Mouse (Mus musculus): ENCODE measurements around the gene Nck1. TPM values are rescaled to one million over a fixed set of nuclear protein-coding genes. Genes with fewer than 3 reads are reported as not detected.
A peak's percentile ranks its signal among the peaks of the same experiment; 100 is the strongest.

The Nck1 gene
- total RNA-seq, 2 experiments from 2014 or later = 20.5 to 43.7 TPM

GRCm38 (mm10) chr9:100473361-100473760, 72.6 kb downstream of the Nck1 start:
- ATAC-seq (replicated peaks; ENCODE audit: low FRiP score, poor library complexity, severe bottlenecking) = no peak

GRCm38 (mm10) chr9:100472931-100473330, 73.0 kb downstream of the Nck1 start:
- no peak for ATAC-seq (replicated peaks; ENCODE audit: low FRiP score, poor library complexity, severe bottlenecking)

- no peak; the same call in 1 of the 2 replicates for ATAC-seq (replicated peaks; ENCODE audit: low FRiP score, poor library complexity, severe bottlenecking)
These were observed 74.4 kb downstream of the Nck1 start for GRCm38 (mm10) chr9:100471605-100471953.

GRCm38 (mm10) chr9:100470936-100471604, 74.9 kb downstream of the Nck1 start:
- ATAC-seq (replicated peaks; ENCODE audit: low FRiP score, poor library complexity, severe bottlenecking) = no peak

- ATAC-seq (replicated peaks; ENCODE audit: low FRiP score, poor library complexity, severe bottlenecking) = no peak
These were observed 75.7 kb downstream of the Nck1 start for GRCm38 (mm10) chr9:100470228-100470627.

- ATAC-seq (replicated peaks; ENCODE audit: low FRiP score, poor library complexity, severe bottlenecking) = no peak
These were observed 76.3 kb downstream of the Nck1 start for GRCm38 (mm10) chr9:100469681-100470080.

- no peak for ATAC-seq (replicated peaks; ENCODE audit: low FRiP score, poor library complexity, severe bottlenecking)
These were observed 77.8 kb downstream of the Nck1 start for GRCm38 (mm10) chr9:100468151-100468550.

- no peak for ATAC-seq (replicated peaks; ENCODE audit: low FRiP score, poor library complexity, severe bottlenecking)
These were observed 78.3 kb downstream of the Nck1 start for GRCm38 (mm10) chr9:100467653-100468052.

GRCm38 (mm10) chr9:100466743-100467142, 79.2 kb downstream of the Nck1 start:
- no peak for ATAC-seq (replicated peaks; ENCODE audit: low FRiP score, poor library complexity, severe bottlenecking)

GRCm38 (mm10) chr9:100465988-100466387, 79.9 kb downstream of the Nck1 start:
- no peak for ATAC-seq (replicated peaks; ENCODE audit: low FRiP score, poor library complexity, severe bottlenecking)

- no peak for ATAC-seq (replicated peaks; ENCODE audit: low FRiP score, poor library complexity, severe bottlenecking)
These were observed 80.6 kb downstream of the Nck1 start for GRCm38 (mm10) chr9:100465380-100465779.

GRCm38 (mm10) chr9:100463771-100464170, 82.2 kb downstream of the Nck1 start:
- no peak for ATAC-seq (replicated peaks; ENCODE audit: low FRiP score, poor library complexity, severe bottlenecking)

- ATAC-seq (replicated peaks; ENCODE audit: low FRiP score, poor library complexity, severe bottlenecking) = no peak
These were observed 83.8 kb downstream of the Nck1 start for GRCm38 (mm10) chr9:100462098-100462497.

GRCm38 (mm10) chr9:100461671-100462070, 84.3 kb downstream of the Nck1 start:
- no peak for ATAC-seq (replicated peaks; ENCODE audit: low FRiP score, poor library complexity, severe bottlenecking)

GRCm38 (mm10) chr9:100460203-100460602, 85.7 kb downstream of the Nck1 start:
- ATAC-seq (replicated peaks; ENCODE audit: low FRiP score, poor library complexity, severe bottlenecking) = no peak; the same call in 1 of the 2 replicates

GRCm38 (mm10) chr9:100457971-100458681, 87.8 kb downstream of the Nck1 start:
- ATAC-seq (replicated peaks; ENCODE audit: low FRiP score, poor library complexity, severe bottlenecking) = no peak

GRCm38 (mm10) chr9:100454664-100454993, 91.3 kb downstream of the Nck1 start:
- no peak; the same call in 1 of the 2 replicates for ATAC-seq (replicated peaks; ENCODE audit: low FRiP score, poor library complexity, severe bottlenecking)

- peak; percentile 72 for ATAC-seq (replicated peaks; ENCODE audit: low FRiP score, poor library complexity, severe bottlenecking)
These were observed 91.8 kb downstream of the Nck1 start for GRCm38 (mm10) chr9:100453944-100454663.

GRCm38 (mm10) chr9:100452432-100452831, 93.5 kb downstream of the Nck1 start:
- no peak for ATAC-seq (replicated peaks; ENCODE audit: low FRiP score, poor library complexity, severe bottlenecking)

GRCm38 (mm10) chr9:100446059-100446686, 99.8 kb downstream of the Nck1 start:
- ATAC-seq (replicated peaks; ENCODE audit: low FRiP score, poor library complexity, severe bottlenecking) = peak; percentile 67

Data from erythroid progenitor cell, adult 5-6 weeks (primary cell).